Mouse (Mus musculus): ENCODE results near the gene Tm4sf1. TPM values are rescaled to one million over a fixed set of nuclear protein-coding genes. Genes with fewer than 3 reads are reported as not detected.

Tm4sf1 gene
- polyA plus RNA-seq, 1 experiment, result 43.1 TPM

DNA sequence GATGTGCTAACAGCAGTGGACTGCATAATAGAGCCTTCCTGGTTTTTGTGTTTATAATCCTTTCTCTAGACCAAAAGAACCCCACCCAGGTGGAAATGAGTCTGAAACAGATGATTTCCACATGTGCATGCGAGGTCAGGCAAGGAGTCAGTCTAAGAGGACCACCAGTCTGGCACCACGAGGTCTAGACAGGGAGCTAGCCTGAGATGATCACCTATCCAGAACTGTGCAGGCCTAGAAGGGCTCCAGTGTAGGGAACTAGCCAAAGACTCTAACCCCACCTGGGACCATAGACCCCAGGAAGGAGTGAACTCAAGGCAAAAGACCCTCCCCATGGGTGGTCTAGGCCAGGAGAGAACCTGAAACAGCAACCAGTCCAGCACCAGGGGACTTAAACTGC, 48.7 kb downstream of the Tm4sf1 start:
- H3K4me1 ChIP-seq (ENCODE audit: control insufficient read depth, insufficient read depth, low read length), result no peaks in the 10 kb centered on the region
- TF ChIP-seq POLR2A (IDR thresholded peaks at IDR 0.05; ENCODE audit: extremely low read depth, insufficient read depth, low read length), result no peak
- TF ChIP-seq CTCF (IDR thresholded peaks at IDR 0.05; ENCODE audit: extremely low read depth, insufficient read depth, low read length), result no peak
- no peak overlapping the region for H3K27ac ChIP-seq (ENCODE audit: insufficient read depth, low read length)
- no peak overlapping the region for H3K4me3 ChIP-seq (ENCODE audit: insufficient read depth, low read length)

DNA sequence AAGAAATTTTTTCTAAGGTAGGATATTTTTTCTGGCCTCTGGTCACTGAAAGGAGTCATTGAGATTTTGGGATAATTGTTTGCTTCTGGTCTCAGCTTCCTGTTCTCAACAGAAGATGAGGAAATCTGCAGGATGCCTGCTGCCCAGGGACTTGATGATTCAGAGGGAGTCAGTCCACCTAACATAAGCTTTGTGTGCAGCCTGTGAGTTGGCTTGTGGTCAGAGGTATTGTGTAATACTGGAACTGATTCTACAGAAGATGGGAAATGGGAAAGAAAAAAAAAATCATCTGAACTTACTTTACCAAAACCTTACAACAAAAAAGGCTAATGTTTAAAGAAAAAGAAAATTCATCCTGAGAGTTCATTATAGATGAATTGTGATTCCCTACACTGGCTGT, 49.2 kb downstream of the Tm4sf1 start:
- no peaks in the 10 kb centered on the region for H3K4me1 ChIP-seq (ENCODE audit: control insufficient read depth, insufficient read depth, low read length)
- no peak overlapping the region for H3K4me3 ChIP-seq (ENCODE audit: insufficient read depth, low read length)
- no peak for TF ChIP-seq POLR2A (IDR thresholded peaks at IDR 0.05; ENCODE audit: extremely low read depth, insufficient read depth, low read length)
- no peak overlapping the region for H3K27ac ChIP-seq (ENCODE audit: insufficient read depth, low read length)

DNA sequence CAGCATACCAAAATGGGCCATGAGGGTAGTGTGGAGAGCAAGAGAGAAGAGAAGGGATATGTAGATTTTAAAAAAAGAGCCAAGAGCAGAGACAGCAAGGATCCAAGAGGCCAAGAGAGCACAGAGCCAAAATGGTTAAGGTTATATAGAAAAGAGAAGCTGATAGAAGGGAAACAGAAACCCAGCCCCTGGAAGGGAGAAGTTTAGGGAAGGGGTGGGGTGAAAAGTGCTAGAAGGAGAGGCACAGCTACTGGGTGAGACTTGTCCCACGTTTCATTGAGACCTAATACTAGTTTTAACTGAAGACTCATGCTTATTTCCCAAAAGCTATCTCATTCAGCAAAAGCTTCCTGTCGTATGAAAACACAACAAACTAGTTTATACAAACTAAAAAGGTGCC, 56.5 kb downstream of the Tm4sf1 start:
- TF ChIP-seq CTCF (IDR thresholded peaks at IDR 0.05; ENCODE audit: extremely low read depth, insufficient read depth, low read length) (no peak), POLR2A (IDR thresholded peaks at IDR 0.05; ENCODE audit: extremely low read depth, insufficient read depth, low read length) (no peak)

More for the DNA sequence above, 56.5 kb downstream of the Tm4sf1 start:
- H3K4me1 ChIP-seq (ENCODE audit: control insufficient read depth, insufficient read depth, low read length), result no peaks in the 10 kb centered on the region
- H3K4me3 ChIP-seq (ENCODE audit: insufficient read depth, low read length), result no peak overlapping the region
- no peak overlapping the region for H3K27ac ChIP-seq (ENCODE audit: insufficient read depth, low read length)

Other genes starting within 250 kb of the Tm4sf1 start
- gene Tm4sf4, start 123.3 kb upstream of the Tm4sf1 start, polyA plus RNA-seq (2012; rRNA removed), result 0.06 TPM in 1 of 2 replicates, not detected in the other

Data from cortical plate, adult 2 months (tissue).